Mouse (Mus musculus) stomach, embryonic 15.5 days (tissue): Measurements from ENCODE around the gene Scgb2b24. TPM values are rescaled to one million over a fixed set of nuclear protein-coding genes. Genes with fewer than 3 reads are reported as not detected.

Experiments used
- ATAC-seq: fragments of 200-750 bp; cut with Nextera tagmentation; 2 replicates; pipeline ENCODE4 v1.8.0; 2017; ENCODE audit warnings: low read depth, moderate number of reproducible peaks, moderate TSS enrichment; ENCODE audit not compliant: insufficient read depth, low FRiP score
- H3K27ac ChIP-seq: fragments of 300-500 bp; sonication (generic); 2 replicates; pipeline ENCODE4 v1.5.1; 2015; ENCODE audit warnings: mild to moderate bottlenecking, inconsistent platforms
- H3K27me3 ChIP-seq: fragments of 300-500 bp; sonication (generic); replicated peaks from 2 replicates; pipeline ENCODE4 v1.6.1; 2015; ENCODE audit warnings: inconsistent platforms
- H3K36me3 ChIP-seq: fragments of 300-500 bp; sonication (generic); 2 replicates; pipeline ENCODE4 v1.6.1; 2015; ENCODE audit warnings: inconsistent platforms
- H3K4me1 ChIP-seq: fragments of 300-500 bp; sonication (generic); 2 replicates; pipeline ENCODE4 v1.6.1; 2015; ENCODE audit warnings: inconsistent platforms
- H3K4me2 ChIP-seq: fragments of 300-500 bp; sonication (generic); 2 replicates; pipeline ENCODE4 v1.6.1; 2015; ENCODE audit warnings: mild to moderate bottlenecking, inconsistent platforms
- H3K4me3 ChIP-seq: fragments of 300-500 bp; sonication (generic); replicated peaks from 2 replicates; pipeline ENCODE4 v1.5.1; 2015; ENCODE audit warnings: inconsistent platforms
- H3K9ac ChIP-seq: fragments of 300-500 bp; sonication (generic); 2 replicates; pipeline ENCODE4 v1.6.1; 2015; ENCODE audit warnings: inconsistent platforms
- H3K9me3 ChIP-seq: fragments of 300-500 bp; sonication (generic); 2 replicates; pipeline ENCODE4 v1.6.1; 2016; ENCODE audit warnings: inconsistent platforms
- WGBS: fragments of 180-500 bp; shearing (Covaris S2); methylation state at CpG from one replicate; pipeline ENCODE4 v1.1.7; 2015; 5-methylcytosine and 5-hydroxymethylcytosine counted together
- polyA plus RNA-seq: library from polyadenylated mRNA; unstranded; fragments of >200 nt; fragmentation: Nextera tagmentation; extraction: Ambion mirVana; gene quantifications from 2 replicates; pipeline ENCODE4 v1.2.1, GENCODE M21; 2015

The Scgb2b24 gene
- not detected in 2 replicates for polyA plus RNA-seq

DNA sequence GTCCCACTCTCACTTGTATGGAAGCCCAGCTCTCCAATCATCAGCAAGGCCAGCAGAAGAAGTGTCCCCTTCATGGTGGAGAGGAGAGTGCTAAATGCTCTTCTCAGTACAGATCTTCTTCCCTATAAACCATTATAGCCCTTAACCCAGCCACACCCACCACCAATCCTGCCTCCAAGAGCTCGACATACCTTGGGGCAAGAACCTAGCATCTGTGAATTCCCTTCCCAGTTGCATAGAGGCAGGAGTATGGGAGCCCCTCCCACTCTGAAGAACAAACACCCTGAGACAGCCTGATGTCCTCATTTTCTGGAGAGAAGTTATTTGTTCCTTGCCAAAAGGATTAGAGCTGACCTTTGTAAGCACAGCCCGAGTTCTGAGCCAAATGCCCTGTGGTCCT lies at the start of gene Scgb2b24:
Gene Scgb2b24, minus strand, starts transcription at position 101 of the 400 bp plus-strand sequence.
- no peak within 1 kb of the TSS for H3K4me3 ChIP-seq
- no peak within 1 kb of the TSS for H3K4me2 ChIP-seq
- no peaks in the 10 kb centered on the region for H3K36me3 ChIP-seq
- 80% methylated on average over 2 of the region's 2 CpGs for WGBS
- no peak within 1 kb of the TSS for H3K27ac ChIP-seq
- H3K27me3 ChIP-seq = no peaks in the 10 kb centered on the region
- no peaks in the 10 kb centered on the region for H3K4me1 ChIP-seq
- H3K9ac ChIP-seq = no peak within 1 kb of the TSS
- no peak for ATAC-seq
- no peaks in the 10 kb centered on the region for H3K9me3 ChIP-seq

GRCm38 (mm10) chr7:33743499-33743898 lies 4.4 kb upstream of the Scgb2b24 start, which contains the start of gene Scgb1b24:
TSS of gene Scgb1b24 (plus strand) at chr7:33743799.
- Histone ChIP-seq H3K9ac (no peak within 1 kb of the TSS), H3K27me3 (no peaks in the 10 kb centered on the region), H3K9me3 (no peaks in the 10 kb centered on the region), H3K27ac (no peak within 1 kb of the TSS), H3K36me3 (no peaks in the 10 kb centered on the region), H3K4me3 (no peak within 1 kb of the TSS), H3K4me1 (no peaks in the 10 kb centered on the region), H3K4me2 (no peak within 1 kb of the TSS)
- ATAC-seq = no peak
- 75% methylated on average over 3 of the region's 3 CpGs for WGBS

- Histone ChIP-seq H3K4me2 (no peak overlapping the region), H3K4me1 (no peaks in the 10 kb centered on the region), H3K27me3 (no peaks in the 10 kb centered on the region), H3K9me3 (0 out of 2 replicates have a peak, but pooled peaks cover 4% of the 10 kb centered on the region), H3K4me3 (no peak overlapping the region), H3K9ac (no peak overlapping the region), H3K27ac (no peak overlapping the region), H3K36me3 (no peaks in the 10 kb centered on the region)
- no peak for ATAC-seq
- 21% methylated on average over 1 of the region's 1 CpGs for WGBS
Measured at GRCm38 (mm10) chr7:33689864-33690263, 49.2 kb downstream of the Scgb2b24 start.

Other genes starting within 250 kb of the Scgb2b24 start
- gene Scgb2b21, start 218.9 kb downstream of the Scgb2b24 start, polyA plus RNA-seq = not detected in 2 replicates
- not detected in 2 replicates for gene Scgb1b24, start 4.5 kb upstream of the Scgb2b24 start, polyA plus RNA-seq
- not detected in 2 replicates for gene Scgb2b26, start 205.7 kb upstream of the Scgb2b24 start, polyA plus RNA-seq